In the genomic region with DNA sequence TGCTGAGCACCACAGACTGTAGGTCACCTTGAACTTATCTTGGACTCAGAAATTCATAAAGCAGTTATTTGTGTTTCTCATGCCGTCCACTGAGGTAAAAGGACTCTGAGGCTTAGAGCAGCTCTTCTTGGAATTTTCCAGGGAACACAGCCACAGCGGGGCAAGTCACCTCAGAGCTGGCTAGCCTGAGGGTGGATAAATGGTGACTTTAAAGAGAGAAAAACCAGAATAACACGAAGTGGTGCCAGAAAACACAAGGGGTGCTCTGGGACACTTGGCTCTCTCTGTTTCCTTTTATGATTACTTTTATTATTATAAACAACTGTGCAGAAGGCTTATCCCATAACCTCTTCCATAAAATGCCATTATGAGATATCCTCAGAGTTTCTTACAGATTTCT, we compare ENCODE assay signal across 23 mouse cellular contexts. TPM values are rescaled to one million over a fixed set of nuclear protein-coding genes. Genes with fewer than 3 reads are reported as not detected.
DNase-seq lines count a peak whose midpoint lies in the region; TF ChIP-seq lines count a peak whose summit lies in the region.
"Had no signal": no experiment of that assay in that cellular context is flagged by ENCODE, and none has a peak within 500 bp of the region (broad histone marks: within the 10 kb centered on the region; RNA-seq: fewer than 3 reads in every experiment).

No protein-coding gene starts in this region.

- no peaks in the 10 kb centered on the region for H3K27me3 ChIP-seq in heart, adult 2 months (ENCODE audit: control insufficient read depth, insufficient read depth, low read length)
- H3K27me3 ChIP-seq: embryonic facial prominence, embryonic 15.5 days; forebrain, embryonic 13.5 days; forebrain, embryonic 15.5 days had no signal

- intact Hi-C loops in heart, adult 2 months (cut with DNase I) = no loop called here
- intact Hi-C loops in heart, postnatal 36 days (cut with DNase I) = no loop called here

- H3K4me3 ChIP-seq in heart, adult 2 months = no peak overlapping the region
- H3K4me3 ChIP-seq in macrophage (ENCODE audit: inconsistent target) = no peak overlapping the region
- H3K4me3 ChIP-seq: embryonic facial prominence, embryonic 13.5 days; embryonic facial prominence, embryonic 15.5 days; erythroblast, embryonic 14.5 days; forebrain, embryonic 13.5 days; forebrain, embryonic 15.5 days had no signal

- no peak for TF ChIP-seq POLR2A in heart, adult 2 months (IDR thresholded peaks at IDR 0.05; ENCODE audit: insufficient read depth, low read depth, low read length)

- H3K36me3 ChIP-seq in heart, adult 2 months (ENCODE audit: control insufficient read depth, insufficient read depth, low read length) = peaks cover 3% of the 10 kb centered on the region; the same call in 1 of the 2 replicates
- H3K36me3 ChIP-seq in macrophage (ENCODE audit: inconsistent target) = no peaks in the 10 kb centered on the region
- H3K36me3 ChIP-seq: embryonic facial prominence, embryonic 13.5 days; embryonic facial prominence, embryonic 15.5 days; forebrain, embryonic 15.5 days had no signal

- TF ChIP-seq CTCF in heart, adult 2 months (IDR thresholded peaks at IDR 0.05) = no peak

- H3K9ac ChIP-seq in heart, adult 2 months (ENCODE audit: low read depth, low read length) = no peak overlapping the region
- H3K9ac ChIP-seq: embryonic facial prominence, embryonic 13.5 days; embryonic facial prominence, embryonic 15.5 days; forebrain, embryonic 13.5 days; forebrain, embryonic 15.5 days; forebrain, postnatal 0 days had no signal

- WGBS in heart, adult 2 months = 80% methylated on average over 3 of the region's 3 CpGs
- WGBS in macrophage (ENCODE audit: missing documents) = 96% methylated on average over 3 of the region's 3 CpGs

- DNase-seq in heart, adult 2 months = no peak
- DNase-seq in heart, postnatal 36 days = no peak
- peak; percentile 29 for DNase-seq in 3134 (ENCODE audit: extremely low read depth, insufficient read length, low spot score)
- peak; percentile 86 for DNase-seq in fat pad, adult 2 months (ENCODE audit: extremely low read depth, low read depth, low spot score)
- no peak for DNase-seq in gastrocnemius, postnatal 4 days (ENCODE audit: low spot score in 2 of 2)
- DNase-seq in lung, adult 18-20 months = no peak
- DNase-seq: adrenal gland, adult 8-10 months; adrenal gland, postnatal 14 days; adrenal gland, postnatal 36 days; cerebellum, adult 11 months; cerebellum, adult 18-20 months; cerebellum, adult 8-10 months; cerebellum, adult 9-11 months; cerebellum, postnatal 14 days; cerebellum, postnatal 36 days; embryo, embryonic 11 days; forebrain, postnatal 0 days had no signal

- no peak for TF ChIP-seq EP300 in heart, adult 2 months (IDR thresholded peaks at IDR 0.05; ENCODE audit: insufficient read depth, low read depth, low read length)

- no peaks in the 10 kb centered on the region for H3K79me2 ChIP-seq in heart, adult 2 months (replicated peaks; ENCODE audit: control insufficient read depth, insufficient read depth, low read length)
- no peaks in the 10 kb centered on the region for H3K79me2 ChIP-seq in macrophage (ENCODE audit: inconsistent target)

- 0 out of 2 replicates have a peak overlapping the region, but pooled peaks have one; percentile 20 for H3K27ac ChIP-seq in heart, adult 2 months
- peak overlapping the region; percentile 80 for H3K27ac ChIP-seq in macrophage
- H3K27ac ChIP-seq: embryonic facial prominence, embryonic 13.5 days; embryonic facial prominence, embryonic 15.5 days; forebrain, embryonic 13.5 days; forebrain, embryonic 15.5 days had no signal

- peaks cover 4% of the 10 kb centered on the region for H3K4me1 ChIP-seq in heart, adult 2 months (ENCODE audit: control insufficient read depth, insufficient read depth, low read length)
- H3K4me1 ChIP-seq: forebrain, embryonic 15.5 days had no signal

RNA-seq across cellular contexts. Expression of gene Arntl, which starts 11.1 kb away (rescaled TPM):
- 10 to 100 TPM in 1 of 2 experiments, 1 to 10 TPM in 1; 7.2 to 26.7 TPM for total RNA-seq in heart, adult 2 months (2021)
- 6.6 and 17.1 TPM in 2 replicates for polyA plus RNA-seq in heart, adult 2 months (2012; rRNA removed)
- 10 to 100 TPM in 1 of 2 experiments, 1 to 10 TPM in 1; 3.8 to 12.9 TPM for total RNA-seq in heart, postnatal 36 days (2021)
- total RNA-seq in macrophage (2018; cell fraction: chromatin; rRNA removed) = 10 to 100 TPM in 17 of 26 experiments, 1 to 10 TPM in 9; 3.3 to 34.9 (median 19.9) TPM
- total RNA-seq in macrophage (2018; cell fraction: cytosol; rRNA removed) = 1 to 10 TPM; 1.3 to 7.4 (median 5.6) TPM
- total RNA-seq in macrophage (2018; cell fraction: nucleus; rRNA removed) = 10 to 100 TPM in 15 of 26 experiments, 1 to 10 TPM in 11; 2.9 to 19.9 (median 11.8) TPM
- 6.6 to 7.6 TPM (median 7.4 TPM) in 3 replicates for polyA plus RNA-seq in macrophage (2018)
- 10 to 100 TPM in 1 of 2 experiments, 1 to 10 TPM in 1; 9.0 to 10.7 TPM for total RNA-seq in gastrocnemius, postnatal 4 days (2021)

Comparison
In these comparisons a context has a peak if more than half of its experiments do, and no peak if none do; other contexts are left out.
1. DNase-seq: peak in 3134 (single experiment) and fat pad, adult 2 months (single experiment); none in heart, adult 2 months (0 of 2), heart, postnatal 36 days (0 of 2), gastrocnemius, postnatal 4 days (0 of 2) and lung, adult 18-20 months (0 of 2).